Comparison of ENCODE assay signal across 9 mouse cellular contexts in the genomic region with DNA sequence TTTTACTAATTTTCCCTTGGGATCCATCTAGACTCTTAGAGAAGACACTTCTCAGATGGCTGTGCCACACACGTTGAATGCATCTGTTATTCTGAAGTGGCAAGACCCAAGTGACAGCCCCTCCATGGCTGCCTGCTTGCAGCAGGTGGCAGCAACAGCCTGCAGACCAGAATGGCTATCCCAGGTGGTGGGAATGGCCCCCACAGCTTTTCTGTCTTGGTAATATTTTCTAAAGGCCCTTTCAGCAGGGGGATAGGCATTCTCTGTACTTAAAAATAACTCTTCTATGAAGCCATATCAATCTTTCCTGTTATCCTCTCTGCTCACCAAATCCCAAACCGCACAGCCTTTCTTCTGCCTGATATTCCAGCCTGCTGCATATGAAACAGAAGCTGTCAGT. TPM values are rescaled to one million over a fixed set of nuclear protein-coding genes. Genes with fewer than 3 reads are reported as not detected.
DNase-seq lines count a peak whose midpoint lies in the region; ATAC-seq and TF ChIP-seq lines count a peak whose summit lies in the region.
"Had no signal": no experiment of that assay in that cellular context is flagged by ENCODE, and none has a peak within 500 bp of the region (broad histone marks: within the 10 kb centered on the region; RNA-seq: fewer than 3 reads in every experiment).

No protein-coding gene starts in this region.

- no peak overlapping the region for H3K4me3 ChIP-seq in intestine, postnatal 0 days (ENCODE audit: low read depth, low read length)
- H3K4me3 ChIP-seq in intestine, embryonic 16.5 days (ENCODE audit: low read length): no peak overlapping the region
- no peak overlapping the region for H3K4me3 ChIP-seq in E14TG2a.4 (replicated peaks; ENCODE audit: low read length)
- H3K4me3 ChIP-seq in cortical plate, adult 2 months (ENCODE audit: insufficient read depth, low read length): no peak overlapping the region
- no peak overlapping the region for H3K4me3 ChIP-seq in hindbrain, embryonic 11.5 days (ENCODE audit: low read depth, low read length)
- no peak overlapping the region for H3K4me3 ChIP-seq in liver, postnatal 0 days (ENCODE audit: low read depth, low read length)
- H3K4me3 ChIP-seq: limb, embryonic 12.5 days had no signal

- TF ChIP-seq EP300 in liver, postnatal 0 days (IDR thresholded peaks at IDR 0.05; ENCODE audit: low read depth): no peak

- DNase-seq in hindbrain, embryonic 11.5 days (ENCODE audit: low spot score): peak; percentile 11
- DNase-seq in liver, postnatal 0 days: no peak
- peak; percentile 28 for DNase-seq in right cerebral cortex, postnatal 25 days
- no peak for DNase-seq in urinary bladder, postnatal 4 days (ENCODE audit: low spot score in 2 of 2)

- 30% methylated on average over 2 of the region's 2 CpGs for WGBS in intestine, postnatal 0 days
- WGBS in intestine, embryonic 16.5 days: 25% methylated on average over 2 of the region's 2 CpGs
- WGBS in hindbrain, embryonic 11.5 days: 56% methylated on average over 2 of the region's 2 CpGs
- 42% methylated on average over 2 of the region's 2 CpGs for WGBS in liver, postnatal 0 days (ENCODE audit: insufficient replicate concordance)

- no peaks in the 10 kb centered on the region for H3K36me3 ChIP-seq in intestine, postnatal 0 days (ENCODE audit: control insufficient read depth, insufficient read depth)
- no peaks in the 10 kb centered on the region for H3K36me3 ChIP-seq in intestine, embryonic 16.5 days (ENCODE audit: control insufficient read depth, insufficient read depth, low read length)
- no peaks in the 10 kb centered on the region for H3K36me3 ChIP-seq in E14TG2a.4 (ENCODE audit: insufficient read depth, low read length)
- H3K36me3 ChIP-seq in hindbrain, embryonic 11.5 days (ENCODE audit: control insufficient read depth, insufficient read depth, low read length): no peaks in the 10 kb centered on the region
- no peaks in the 10 kb centered on the region for H3K36me3 ChIP-seq in liver, postnatal 0 days (replicated peaks; ENCODE audit: insufficient read depth, low read length)
- H3K36me3 ChIP-seq: limb, embryonic 12.5 days had no signal

- no peak overlapping the region for H3K27ac ChIP-seq in intestine, postnatal 0 days (ENCODE audit: low read depth, low read length)
- H3K27ac ChIP-seq in intestine, embryonic 16.5 days (ENCODE audit: low read length): no peak overlapping the region
- no peak overlapping the region for H3K27ac ChIP-seq in cortical plate, adult 2 months (ENCODE audit: insufficient read depth, low read length)
- no peak overlapping the region for H3K27ac ChIP-seq in hindbrain, embryonic 11.5 days (ENCODE audit: low read depth, low read length)
- H3K27ac ChIP-seq in liver, postnatal 0 days (ENCODE audit: low read depth): no peak overlapping the region
- H3K27ac ChIP-seq: limb, embryonic 12.5 days had no signal

- no peak for ATAC-seq in intestine, postnatal 0 days
- no peak for ATAC-seq in intestine, embryonic 16.5 days
- no peak for ATAC-seq in hindbrain, embryonic 11.5 days (ENCODE audit: low FRiP score)
- no peak for ATAC-seq in liver, postnatal 0 days

- TF ChIP-seq CTCF in intestine, postnatal 0 days (IDR thresholded peaks at IDR 0.05; ENCODE audit: low read depth): peak; percentile 65
- TF ChIP-seq CTCF in E14TG2a.4 (conservative IDR thresholded peaks at IDR 0.05; ENCODE audit: low read length): 0 out of 2 replicates have a peak, but pooled peaks have one; percentile 9
- TF ChIP-seq CTCF in cortical plate, adult 2 months (IDR thresholded peaks at IDR 0.05; ENCODE audit: extremely low read depth, insufficient read depth, low read length): peak; percentile 64
- peak; percentile 41 for TF ChIP-seq CTCF in liver, postnatal 0 days (IDR thresholded peaks at IDR 0.05; ENCODE audit: low read depth)

- no peak overlapping the region for H3K9ac ChIP-seq in intestine, postnatal 0 days (ENCODE audit: low read depth, low read length)
- no peak overlapping the region for H3K9ac ChIP-seq in intestine, embryonic 16.5 days (ENCODE audit: low read depth, low read length)
- no peak overlapping the region for H3K9ac ChIP-seq in hindbrain, embryonic 11.5 days (ENCODE audit: low read depth, low read length)
- H3K9ac ChIP-seq in liver, postnatal 0 days (replicated peaks): no peak overlapping the region
- H3K9ac ChIP-seq: limb, embryonic 12.5 days had no signal

- H3K4me2 ChIP-seq in intestine, postnatal 0 days (replicated peaks; ENCODE audit: low read depth): no peak overlapping the region
- no peak overlapping the region for H3K4me2 ChIP-seq in intestine, embryonic 16.5 days (ENCODE audit: low read depth, low read length)
- H3K4me2 ChIP-seq in hindbrain, embryonic 11.5 days (replicated peaks; ENCODE audit: low read depth, low read length): no peak overlapping the region
- H3K4me2 ChIP-seq in liver, postnatal 0 days (ENCODE audit: low read depth, low read length): no peak overlapping the region
- H3K4me2 ChIP-seq: limb, embryonic 12.5 days had no signal

- no peaks in the 10 kb centered on the region for H3K27me3 ChIP-seq in intestine, postnatal 0 days (replicated peaks; ENCODE audit: control insufficient read depth, insufficient read depth, low read length)
- H3K27me3 ChIP-seq in intestine, embryonic 16.5 days (replicated peaks; ENCODE audit: control insufficient read depth, insufficient read depth, low read length): no peaks in the 10 kb centered on the region
- H3K27me3 ChIP-seq in E14TG2a.4 (ENCODE audit: insufficient read depth, low read length): no peaks in the 10 kb centered on the region
- no peaks in the 10 kb centered on the region for H3K27me3 ChIP-seq in hindbrain, embryonic 11.5 days (ENCODE audit: control insufficient read depth, insufficient read depth, low read length)
- no peaks in the 10 kb centered on the region for H3K27me3 ChIP-seq in liver, postnatal 0 days (ENCODE audit: insufficient read depth, low read length)
- H3K27me3 ChIP-seq: limb, embryonic 12.5 days had no signal

- H3K4me1 ChIP-seq in intestine, postnatal 0 days (replicated peaks; ENCODE audit: control insufficient read depth, insufficient read depth, low read length): no peaks in the 10 kb centered on the region; the same call in 1 of the 2 replicates
- peaks cover 8% of the 10 kb centered on the region; the same call in 1 of the 2 replicates for H3K4me1 ChIP-seq in intestine, embryonic 16.5 days (ENCODE audit: control insufficient read depth, insufficient read depth, low read length)
- peaks cover 15% of the 10 kb centered on the region for H3K4me1 ChIP-seq in E14TG2a.4 (replicated peaks; ENCODE audit: low read depth, low read length)
- H3K4me1 ChIP-seq in cortical plate, adult 2 months (ENCODE audit: control insufficient read depth, insufficient read depth, low read length): no peaks in the 10 kb centered on the region; the same call in 1 of the 2 replicates
- no peaks in the 10 kb centered on the region for H3K4me1 ChIP-seq in hindbrain, embryonic 11.5 days (replicated peaks; ENCODE audit: control insufficient read depth, insufficient read depth, low read length)
- no peaks in the 10 kb centered on the region for H3K4me1 ChIP-seq in liver, postnatal 0 days (ENCODE audit: insufficient read depth)
- H3K4me1 ChIP-seq: limb, embryonic 12.5 days had no signal

- no peak for TF ChIP-seq POLR2A in cortical plate, adult 2 months (IDR thresholded peaks at IDR 0.05; ENCODE audit: extremely low read depth, insufficient read depth, low read length)

- H3K9me3 ChIP-seq in intestine, postnatal 0 days (ENCODE audit: control insufficient read depth): no peaks in the 10 kb centered on the region
- no peaks in the 10 kb centered on the region for H3K9me3 ChIP-seq in intestine, embryonic 16.5 days (ENCODE audit: control insufficient read depth, low read length)
- no peaks in the 10 kb centered on the region for H3K9me3 ChIP-seq in E14TG2a.4 (ENCODE audit: low read length)
- H3K9me3 ChIP-seq in hindbrain, embryonic 11.5 days (ENCODE audit: control insufficient read depth, low read length): no peaks in the 10 kb centered on the region
- no peaks in the 10 kb centered on the region for H3K9me3 ChIP-seq in liver, postnatal 0 days (ENCODE audit: low read length)
- H3K9me3 ChIP-seq: limb, embryonic 12.5 days had no signal

RNA-seq across cellular contexts. Expression of gene Cd96, which starts 1.4 kb away (rescaled TPM):
- 0.16 and 0.17 TPM in 2 replicates for polyA plus RNA-seq in intestine, postnatal 0 days (2015; fragmentation: Nextera tagmentation; extraction: Ambion mirVana)
- polyA plus RNA-seq in intestine, embryonic 16.5 days (2015; fragmentation: Nextera tagmentation; extraction: Ambion mirVana): 0.37 and 0.39 TPM in 2 replicates
- polyA plus RNA-seq in cortical plate, adult 2 months (2012; rRNA removed): 0.04 TPM in 1 of 2 replicates, not detected in the other
- 0.08 TPM in 1 of 2 replicates, not detected in the other for polyA plus RNA-seq in hindbrain, embryonic 11.5 days (2014; fragmentation: Nextera tagmentation; extraction: Ambion mirVana)
- polyA plus RNA-seq in liver, postnatal 0 days (2015; fragmentation: Nextera tagmentation; extraction: Ambion mirVana): 0.20 and 0.27 TPM in 2 replicates
- polyA plus RNA-seq: limb, embryonic 12.5 days had no signal

RNA-seq across cellular contexts. Expression of gene Gm4737, which starts 33.5 kb away (rescaled TPM):
- 2.0 and 3.1 TPM in 2 replicates for polyA plus RNA-seq in intestine, postnatal 0 days (2015; fragmentation: Nextera tagmentation; extraction: Ambion mirVana)
- polyA plus RNA-seq in intestine, embryonic 16.5 days (2015; fragmentation: Nextera tagmentation; extraction: Ambion mirVana): 3.3 and 4.5 TPM in 2 replicates
- polyA plus RNA-seq in cortical plate, adult 2 months (2012; rRNA removed): 3.5 and 4.5 TPM in 2 replicates
- polyA plus RNA-seq in hindbrain, embryonic 11.5 days (2014; fragmentation: Nextera tagmentation; extraction: Ambion mirVana): 2.6 and 2.7 TPM in 2 replicates
- polyA plus RNA-seq in liver, postnatal 0 days (2015; fragmentation: Nextera tagmentation; extraction: Ambion mirVana): 10.3 and 13.0 TPM in 2 replicates

Comparison
In these comparisons a context has a peak if more than half of its experiments do, and no peak if none do; other contexts are left out.
1. CTCF ChIP-seq: peak in every context shown above with its lines; median percentile 65 in intestine, postnatal 0 days; 64 in cortical plate, adult 2 months; 41 in liver, postnatal 0 days; 9 in E14TG2a.4.
2. DNase-seq: peak in hindbrain, embryonic 11.5 days (single experiment) and right cerebral cortex, postnatal 25 days (single experiment); none in liver, postnatal 0 days (single experiment) and urinary bladder, postnatal 4 days (0 of 2).